Mouse (Mus musculus): ENCODE measurements around the gene Arid3a. TPM values are rescaled to one million over a fixed set of nuclear protein-coding genes. Genes with fewer than 3 reads are reported as not detected.
A peak's percentile ranks its signal among the peaks of the same experiment; 100 is the strongest.

Arid3a gene
- total and polyA plus RNA-seq, 3 experiments = 1.3 to 1.7 (median 1.5) TPM

DNA sequence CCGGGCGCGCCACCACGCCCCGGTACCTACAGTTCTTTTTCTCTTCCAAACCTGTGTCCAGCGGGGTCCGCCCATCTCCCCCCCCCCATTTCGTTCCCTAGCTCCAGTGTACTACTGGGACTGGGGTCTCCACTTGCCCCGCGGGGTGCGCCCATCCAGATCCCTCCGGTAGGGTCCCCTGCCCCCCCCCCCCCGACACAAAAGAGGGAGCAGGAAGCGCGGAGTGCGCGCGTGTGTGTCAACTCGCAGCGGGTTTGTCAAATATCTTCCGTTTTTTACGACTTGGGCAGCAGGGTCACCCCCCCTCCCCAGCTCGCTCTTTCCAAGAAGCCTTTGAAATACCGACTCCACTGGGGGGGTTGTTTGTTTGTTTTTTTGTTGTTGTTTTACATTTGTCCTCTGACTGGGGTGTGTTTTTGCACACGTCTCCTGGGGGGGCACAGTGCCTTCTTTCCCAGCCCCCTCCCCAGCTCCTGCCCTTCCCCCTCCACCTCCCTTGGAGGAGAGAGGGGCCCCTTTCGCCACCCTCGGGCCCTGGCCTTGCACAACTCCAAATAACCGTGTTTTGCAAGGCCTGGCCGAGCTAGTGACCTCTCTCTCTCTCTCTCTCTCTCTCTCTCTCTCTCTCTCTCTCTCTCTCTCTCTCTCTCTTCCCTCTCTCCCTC, 1.3 kb downstream of the Arid3a start:
- Histone ChIP-seq H3K27ac (peak overlapping the region; percentile 86), H3K79me2 (replicated peaks; ENCODE audit: control insufficient read depth, insufficient read depth, low read length) (no peaks in the 10 kb centered on the region), H3K9ac (ENCODE audit: low read depth, low read length) (peak overlapping the region; percentile 51), H3K4me1 (ENCODE audit: control insufficient read depth, insufficient read depth, low read length) (peaks cover 9% of the 10 kb centered on the region), H3K27me3 (ENCODE audit: control insufficient read depth, insufficient read depth, low read length) (no peaks in the 10 kb centered on the region), H3K36me3 (ENCODE audit: control insufficient read depth, insufficient read depth, low read length) (no peaks in the 10 kb centered on the region), H3K4me3 (peak overlapping the region; percentile 66)
- 7% methylated on average over 29 of the region's 29 CpGs for WGBS
- TF ChIP-seq EP300 (IDR thresholded peaks at IDR 0.05; ENCODE audit: insufficient read depth, low read depth, low read length) (no peak), POLR2A (IDR thresholded peaks at IDR 0.05; ENCODE audit: insufficient read depth, low read depth, low read length) (no peak), CTCF (IDR thresholded peaks at IDR 0.05) (no peak)
- intact Hi-C loops (cut with DNase I) = loop anchor here (5.0 kb wide), 1 partner anchor 214 kb away; the partner anchor contains the start of gene Cbarp
- peak in 1 of 2 experiments; percentile 50 for DNase-seq

DNA sequence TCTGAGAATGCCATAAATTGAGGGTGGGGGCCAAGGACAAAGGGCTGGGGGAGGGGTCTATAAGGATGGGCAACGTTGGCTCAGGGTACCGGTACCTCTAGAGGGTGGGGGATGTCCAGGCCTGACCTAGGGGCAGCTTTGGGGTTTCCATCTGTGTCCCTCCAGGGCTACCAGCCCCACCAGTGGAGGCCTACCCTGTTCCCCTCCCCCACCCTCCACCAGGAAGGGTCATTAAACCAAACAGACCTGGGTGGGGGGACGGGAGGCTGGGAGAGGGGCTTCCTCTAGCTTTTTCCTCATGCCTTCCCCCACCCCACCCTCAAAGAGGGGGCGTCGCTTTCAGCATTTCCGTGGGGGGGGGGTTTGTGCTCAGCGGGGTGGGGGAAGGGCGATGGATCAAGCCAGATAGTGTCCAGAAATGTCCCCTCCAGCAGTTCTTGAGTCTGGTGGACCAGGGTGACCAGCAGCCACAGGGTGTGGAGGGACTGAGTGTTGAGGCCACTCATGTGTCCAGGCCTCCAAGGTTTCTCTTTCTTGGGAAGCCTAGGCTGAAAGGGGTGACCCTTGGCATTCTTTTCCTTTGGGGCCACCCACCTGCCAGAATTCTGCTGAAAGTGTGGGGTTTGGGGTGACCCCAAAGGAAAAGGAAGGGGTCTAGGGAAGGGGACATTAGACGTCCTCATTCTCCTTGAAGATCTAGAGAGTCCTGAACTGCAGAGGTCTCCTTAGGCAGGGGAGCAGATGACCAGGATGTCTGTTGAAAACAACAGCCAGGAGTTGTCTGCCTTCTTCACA, 2.3 kb downstream of the Arid3a start:
- Histone ChIP-seq H3K36me3 (ENCODE audit: control insufficient read depth, insufficient read depth, low read length) (no peaks in the 10 kb centered on the region), H3K27ac (no peak overlapping the region), H3K9ac (ENCODE audit: low read depth, low read length) (no peak overlapping the region), H3K27me3 (ENCODE audit: control insufficient read depth, insufficient read depth, low read length) (no peaks in the 10 kb centered on the region), H3K4me1 (ENCODE audit: control insufficient read depth, insufficient read depth, low read length) (peaks cover 19% of the 10 kb centered on the region), H3K79me2 (replicated peaks; ENCODE audit: control insufficient read depth, insufficient read depth, low read length) (no peaks in the 10 kb centered on the region), H3K4me3 (no peak overlapping the region)
- no peak for DNase-seq
- WGBS = 37% methylated on average over 9 of the region's 9 CpGs
- intact Hi-C loops (cut with DNase I) = loop anchor here (5.0 kb wide), 1 partner anchor 213 kb away; the partner anchor contains the start of gene Cbarp
- TF ChIP-seq POLR2A (IDR thresholded peaks at IDR 0.05; ENCODE audit: insufficient read depth, low read depth, low read length) (no peak), EP300 (IDR thresholded peaks at IDR 0.05; ENCODE audit: insufficient read depth, low read depth, low read length) (no peak), CTCF (IDR thresholded peaks at IDR 0.05) (no peak)

DNA sequence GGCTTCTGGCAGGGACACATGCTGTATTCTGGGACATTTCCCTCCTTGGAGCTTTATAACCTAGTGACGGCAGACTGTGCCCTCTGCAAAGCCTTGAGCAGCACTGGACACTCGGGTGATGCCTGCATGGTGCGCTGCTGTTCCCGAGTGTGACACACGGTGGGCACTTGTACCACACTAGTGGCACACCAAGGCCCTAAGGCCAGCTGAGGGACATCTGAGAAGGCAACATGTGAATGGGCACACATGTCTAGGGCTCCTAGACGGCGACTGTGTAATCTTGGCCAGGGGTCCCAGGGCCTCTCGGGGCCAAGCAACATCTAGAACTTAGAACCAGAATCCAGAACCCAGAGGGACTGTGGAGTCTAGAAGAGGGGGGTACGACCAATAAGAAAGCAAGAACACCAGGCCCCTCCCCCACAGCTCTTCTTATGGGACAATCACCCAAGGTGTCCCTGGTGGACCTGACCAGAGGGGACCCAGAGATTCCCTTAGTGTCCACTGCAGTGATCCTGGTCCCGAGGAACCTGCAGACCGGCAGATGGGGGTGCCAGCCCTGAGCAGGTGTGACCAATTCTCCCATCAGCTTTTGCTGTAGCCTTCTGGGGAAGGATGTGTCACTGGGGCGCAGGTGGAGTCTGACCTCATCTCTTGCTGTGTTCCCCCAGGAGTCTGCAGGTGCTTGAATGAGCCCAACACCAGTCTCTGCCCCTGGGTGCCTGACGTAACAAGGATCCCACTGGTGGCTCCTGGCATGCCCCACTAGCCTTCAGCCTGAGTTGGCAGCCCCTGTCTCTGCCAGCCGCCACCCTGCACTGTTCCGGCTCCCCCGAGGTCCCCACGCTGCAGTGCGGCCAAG, 3.4 kb downstream of the Arid3a start:
- H3K27me3 ChIP-seq (ENCODE audit: control insufficient read depth, insufficient read depth, low read length) = no peaks in the 10 kb centered on the region
- H3K9ac ChIP-seq (ENCODE audit: low read depth, low read length) = no peak overlapping the region
- no peak overlapping the region for H3K27ac ChIP-seq
- no peaks in the 10 kb centered on the region for H3K79me2 ChIP-seq (replicated peaks; ENCODE audit: control insufficient read depth, insufficient read depth, low read length)
- H3K36me3 ChIP-seq (ENCODE audit: control insufficient read depth, insufficient read depth, low read length) = no peaks in the 10 kb centered on the region
- TF ChIP-seq EP300 (IDR thresholded peaks at IDR 0.05; ENCODE audit: insufficient read depth, low read depth, low read length) = no peak
- TF ChIP-seq POLR2A (IDR thresholded peaks at IDR 0.05; ENCODE audit: insufficient read depth, low read depth, low read length) = no peak
- no peak for TF ChIP-seq CTCF (IDR thresholded peaks at IDR 0.05)
- DNase-seq = no peak
- no peak overlapping the region for H3K4me3 ChIP-seq
- WGBS = 88% methylated on average over 18 of the region's 18 CpGs
- intact Hi-C loops (cut with DNase I) = loop anchor here (5.0 kb wide), 1 partner anchor 212 kb away; the partner anchor contains the start of gene Cbarp
- H3K4me1 ChIP-seq (ENCODE audit: control insufficient read depth, insufficient read depth, low read length) = peaks cover 25% of the 10 kb centered on the region

DNA sequence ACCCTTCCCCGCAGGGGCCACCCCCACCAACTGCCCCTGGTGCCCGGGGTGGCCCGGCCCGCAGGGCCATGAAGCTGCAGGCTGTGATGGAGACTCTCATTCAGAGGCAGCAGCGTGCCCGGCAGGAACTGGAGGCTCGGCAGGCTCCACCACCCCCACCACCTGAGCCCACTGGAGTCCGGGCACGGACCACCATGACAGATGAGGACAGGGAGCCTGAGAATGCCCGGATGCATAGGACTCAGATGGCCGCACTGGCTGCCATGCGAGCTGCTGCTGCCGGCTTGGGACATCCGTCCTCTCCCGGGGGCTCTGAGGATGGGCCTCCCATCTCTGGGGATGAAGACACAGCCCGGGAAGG, 4.0 kb downstream of the Arid3a start:
- no peak for TF ChIP-seq POLR2A (IDR thresholded peaks at IDR 0.05; ENCODE audit: insufficient read depth, low read depth, low read length)
- TF ChIP-seq CTCF (IDR thresholded peaks at IDR 0.05) = no peak
- no peak for TF ChIP-seq EP300 (IDR thresholded peaks at IDR 0.05; ENCODE audit: insufficient read depth, low read depth, low read length)
- H3K27me3 ChIP-seq (ENCODE audit: control insufficient read depth, insufficient read depth, low read length) = no peaks in the 10 kb centered on the region
- H3K79me2 ChIP-seq (replicated peaks; ENCODE audit: control insufficient read depth, insufficient read depth, low read length) = no peaks in the 10 kb centered on the region
- H3K4me3 ChIP-seq = no peak overlapping the region
- no peaks in the 10 kb centered on the region for H3K36me3 ChIP-seq (ENCODE audit: control insufficient read depth, insufficient read depth, low read length)
- DNase-seq = no peak
- no peak overlapping the region for H3K9ac ChIP-seq (ENCODE audit: low read depth, low read length)
- peaks cover 25% of the 10 kb centered on the region for H3K4me1 ChIP-seq (ENCODE audit: control insufficient read depth, insufficient read depth, low read length)
- H3K27ac ChIP-seq = no peak overlapping the region
- 96% methylated on average over 16 of the region's 16 CpGs for WGBS
- intact Hi-C loops (cut with DNase I) = no loop called here

DNA sequence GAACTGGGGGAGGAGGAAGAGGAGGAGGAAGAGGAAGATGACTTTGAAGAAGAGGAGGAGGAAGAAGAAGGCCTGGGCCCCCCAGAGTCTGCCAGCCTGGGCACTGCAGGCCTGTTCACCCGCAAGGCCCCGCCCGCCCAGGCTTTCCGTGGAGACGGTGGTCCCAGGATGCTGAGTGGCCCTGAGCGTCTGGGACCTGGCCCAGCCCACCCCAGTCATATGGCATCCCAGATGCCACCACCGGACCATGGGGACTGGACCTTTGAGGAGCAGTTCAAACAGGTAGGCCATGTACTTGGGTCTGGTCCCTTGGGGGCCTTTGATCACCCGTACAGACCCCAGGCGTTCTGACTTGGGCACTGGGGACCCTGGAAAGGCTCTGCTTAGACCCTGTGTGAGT, 5.0 kb downstream of the Arid3a start:
- 88% methylated on average over 9 of the region's 9 CpGs for WGBS
- Histone ChIP-seq H3K4me1 (ENCODE audit: control insufficient read depth, insufficient read depth, low read length) (peaks cover 29% of the 10 kb centered on the region), H3K4me3 (no peak overlapping the region), H3K36me3 (ENCODE audit: control insufficient read depth, insufficient read depth, low read length) (no peaks in the 10 kb centered on the region), H3K27me3 (ENCODE audit: control insufficient read depth, insufficient read depth, low read length) (no peaks in the 10 kb centered on the region), H3K27ac (no peak overlapping the region), H3K9ac (ENCODE audit: low read depth, low read length) (no peak overlapping the region), H3K79me2 (replicated peaks; ENCODE audit: control insufficient read depth, insufficient read depth, low read length) (no peaks in the 10 kb centered on the region)
- intact Hi-C loops (cut with DNase I) = no loop called here
- no peak for DNase-seq
- TF ChIP-seq POLR2A (IDR thresholded peaks at IDR 0.05; ENCODE audit: insufficient read depth, low read depth, low read length) (no peak), EP300 (IDR thresholded peaks at IDR 0.05; ENCODE audit: insufficient read depth, low read depth, low read length) (no peak), CTCF (IDR thresholded peaks at IDR 0.05) (no peak)
